Mouse (Mus musculus): Measurements from ENCODE around the gene Sult4a1. TPM values are rescaled to one million over a fixed set of nuclear protein-coding genes. Genes with fewer than 3 reads are reported as not detected.
A peak's percentile ranks its signal among the peaks of the same experiment; 100 is the strongest.

Sult4a1 gene
- not detected for total RNA-seq (2021)

DNA sequence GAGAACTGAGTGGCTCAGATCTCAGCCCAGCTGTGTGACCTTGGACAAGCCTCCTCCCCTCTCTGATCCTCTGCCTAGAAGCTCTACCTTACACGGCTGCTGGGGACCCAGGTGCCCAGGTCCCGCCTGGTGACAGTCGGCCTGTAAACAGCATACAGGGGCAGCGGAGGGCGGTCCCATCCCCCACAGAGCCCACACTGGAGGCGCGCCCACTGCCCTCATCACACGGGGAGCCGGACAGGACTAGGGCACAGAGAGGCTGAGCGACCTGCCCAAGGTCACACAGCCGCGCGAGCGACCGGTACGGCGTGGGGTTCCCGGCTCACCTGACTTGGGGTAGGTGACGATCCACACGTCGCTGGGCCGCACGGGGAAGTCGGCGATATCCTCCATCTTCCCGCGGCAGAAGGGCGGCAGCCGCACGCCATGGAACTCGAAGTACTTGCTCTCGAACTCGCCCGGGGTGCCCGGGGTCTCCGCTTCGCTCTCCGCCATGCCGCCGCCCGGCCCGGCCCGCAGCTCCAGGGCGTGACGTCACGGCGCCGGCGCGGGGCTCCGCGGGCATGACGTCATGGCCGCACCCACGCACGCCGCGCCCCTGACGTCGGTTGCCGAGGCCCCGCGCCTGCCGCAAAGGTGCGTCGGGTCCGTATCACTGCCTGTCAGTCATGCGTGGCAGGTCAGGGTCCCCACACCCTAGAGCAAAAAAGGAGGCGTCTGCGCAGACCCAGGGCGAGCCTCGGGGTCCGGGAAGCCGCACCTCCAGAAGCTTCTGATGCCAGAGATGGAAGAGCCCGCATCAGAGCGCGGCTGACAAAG, at the start of gene Sult4a1:
Sult4a1 (minus strand) TSS at position 650 of the 819 bp plus-strand sequence.
- intact Hi-C loops (cut with DNase I) = no loop called here
- no peak for DNase-seq

DNA sequence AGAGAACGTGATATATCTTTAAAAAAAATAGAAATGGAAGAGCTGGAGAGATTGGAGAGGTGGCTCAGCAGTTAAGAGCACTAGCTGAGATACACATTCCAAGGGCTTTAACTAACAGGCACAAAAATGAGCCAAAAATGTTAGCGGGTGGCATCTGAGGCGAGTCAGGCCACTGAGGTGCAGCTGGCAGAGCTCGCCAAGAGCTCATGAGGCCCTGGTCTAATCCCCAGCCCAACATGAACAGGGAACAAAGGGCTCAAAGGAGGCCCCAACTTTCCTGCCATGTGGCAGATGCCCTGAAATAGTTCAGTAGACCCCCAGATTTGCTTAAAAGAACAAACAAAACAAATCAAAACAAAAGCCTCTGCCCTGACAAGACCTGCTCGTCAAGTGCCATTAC, 35.4 kb upstream of the Sult4a1 start:
- no peak for DNase-seq
- intact Hi-C loops (cut with DNase I) = no loop called here

DNA sequence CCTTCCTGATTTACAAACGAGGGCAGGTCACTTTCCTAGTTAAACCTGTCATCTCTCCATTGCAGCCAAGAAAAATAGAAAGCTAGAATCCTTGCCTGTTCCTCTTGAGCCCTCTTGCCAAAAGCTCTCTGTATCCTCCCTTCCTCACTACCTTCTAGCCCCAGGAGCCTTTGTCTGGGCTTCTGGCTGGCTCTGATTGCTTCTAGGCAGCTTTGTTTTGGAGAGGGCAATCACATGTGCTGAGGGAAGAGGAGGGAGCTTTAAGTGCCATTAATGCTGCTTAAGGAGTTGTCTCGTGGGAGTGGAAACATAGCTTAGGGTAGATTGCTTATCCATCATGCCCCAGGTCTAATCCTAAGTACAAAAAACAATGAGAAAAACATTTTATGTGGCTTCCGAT, 34.6 kb upstream of the Sult4a1 start:
- no peak for DNase-seq
- intact Hi-C loops (cut with DNase I) = no loop called here

DNA sequence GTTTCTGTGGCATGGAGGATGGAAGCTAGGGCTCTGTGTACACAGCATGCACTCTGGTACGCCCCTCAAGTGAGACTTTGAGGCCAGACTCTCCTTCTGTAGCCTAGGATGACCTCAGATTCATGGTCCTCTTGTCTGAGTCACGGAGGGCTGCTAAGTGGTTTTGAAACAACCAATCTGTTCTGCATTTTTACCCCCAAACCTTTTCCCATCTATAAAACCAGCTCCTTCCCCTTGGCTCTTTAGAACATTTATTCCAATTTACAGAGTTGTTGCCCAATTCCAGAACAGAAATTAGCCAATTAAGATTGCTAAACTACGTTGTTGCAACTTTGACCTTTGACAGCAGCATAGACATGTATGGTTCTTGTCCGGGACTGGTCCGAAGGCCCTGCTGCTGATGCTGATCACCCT, 34.0 kb upstream of the Sult4a1 start:
- intact Hi-C loops (cut with DNase I) = no loop called here
- DNase-seq = no peak

DNA sequence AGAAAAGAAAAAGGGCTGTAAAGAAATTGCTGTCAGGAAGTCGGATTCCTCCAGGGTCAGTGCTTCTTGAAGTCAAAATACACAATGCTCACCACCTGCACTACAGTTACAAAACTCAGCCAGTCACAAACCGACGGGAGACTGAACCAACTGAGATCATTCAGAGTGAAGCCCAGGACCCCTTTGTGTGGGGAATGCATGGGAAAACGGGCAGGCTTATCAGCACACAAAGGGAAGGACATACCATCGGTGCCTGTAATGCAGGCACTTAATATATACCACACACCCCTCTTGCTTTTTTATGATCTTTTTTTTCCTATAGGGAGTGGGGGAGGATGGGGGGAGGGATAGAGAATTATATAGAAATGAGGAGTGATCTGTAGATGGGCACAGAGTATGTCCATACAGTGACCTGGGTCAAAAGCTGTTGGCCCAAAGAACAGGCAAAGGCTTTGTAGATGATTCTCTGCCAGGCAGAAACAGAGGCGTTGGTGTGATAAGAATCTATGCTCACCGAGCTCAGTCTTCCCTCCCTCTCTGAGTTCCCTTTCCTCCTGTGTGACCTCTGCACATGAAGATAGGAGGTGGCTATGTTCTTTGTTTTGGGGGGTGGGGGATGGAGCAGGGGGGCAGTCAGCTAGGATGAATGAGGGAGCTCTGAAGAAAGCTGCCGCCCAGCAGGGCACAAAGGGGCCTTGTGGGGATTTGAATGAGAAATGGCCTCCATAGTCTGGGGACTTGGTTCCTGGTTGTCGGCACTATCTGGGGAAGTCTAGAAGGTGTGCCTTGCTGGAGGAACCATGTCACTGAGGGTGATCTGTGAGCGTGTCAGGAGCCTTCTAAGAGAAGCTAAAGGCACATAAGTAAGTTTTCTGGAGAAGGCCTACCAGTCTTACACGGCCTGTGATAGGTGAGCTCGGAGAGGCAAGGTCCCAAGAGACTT, 31.2 kb upstream of the Sult4a1 start:
- intact Hi-C loops (cut with DNase I) = no loop called here
- DNase-seq = no peak

DNA sequence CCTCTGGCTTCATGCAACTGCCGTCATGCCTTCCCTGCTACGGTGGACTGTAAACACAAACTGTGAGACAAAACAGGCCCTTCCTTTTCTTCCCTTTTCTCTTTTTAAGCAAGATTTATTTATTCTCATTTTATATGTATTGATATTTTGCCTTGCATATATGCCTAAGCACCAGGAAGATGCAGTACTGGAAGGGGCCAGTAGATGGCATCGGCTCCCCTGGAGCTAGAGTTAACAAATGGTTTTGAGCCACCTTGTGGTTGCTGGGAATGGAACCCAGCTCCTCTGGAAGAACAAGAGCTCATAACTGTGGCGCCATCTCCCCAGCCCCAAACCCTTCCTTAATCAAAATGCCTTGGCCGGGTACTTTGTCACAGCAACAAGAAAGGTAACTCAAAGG, 29.9 kb upstream of the Sult4a1 start:
- peak in 1 of 2 experiments; percentile 20 for DNase-seq

DNA sequence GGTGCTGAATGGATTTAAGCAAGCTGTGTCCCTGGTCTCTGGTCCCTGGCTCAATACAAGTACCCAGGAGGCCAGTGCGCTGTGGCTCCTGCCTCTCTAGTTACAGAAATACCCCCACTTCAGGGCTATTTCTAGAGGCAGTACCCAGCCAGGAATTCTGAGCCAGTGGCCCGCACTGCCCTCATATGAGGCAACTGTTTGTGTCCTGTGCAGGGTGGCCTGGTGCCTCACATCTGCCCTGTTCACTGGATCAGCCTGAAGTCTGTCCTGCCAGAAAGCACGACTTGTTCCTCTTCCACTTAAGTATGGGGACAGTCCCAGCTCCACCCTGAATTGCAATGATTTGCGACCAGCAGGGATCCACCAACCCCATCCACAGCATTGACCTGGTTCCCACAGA, 27.9 kb upstream of the Sult4a1 start:
- DNase-seq = peak; percentile 79 to 86
- intact Hi-C loops (cut with DNase I) = no loop called here

More for the DNA sequence above, 29.9 kb upstream of the Sult4a1 start:
- intact Hi-C loops (cut with DNase I) = no loop called here

DNA sequence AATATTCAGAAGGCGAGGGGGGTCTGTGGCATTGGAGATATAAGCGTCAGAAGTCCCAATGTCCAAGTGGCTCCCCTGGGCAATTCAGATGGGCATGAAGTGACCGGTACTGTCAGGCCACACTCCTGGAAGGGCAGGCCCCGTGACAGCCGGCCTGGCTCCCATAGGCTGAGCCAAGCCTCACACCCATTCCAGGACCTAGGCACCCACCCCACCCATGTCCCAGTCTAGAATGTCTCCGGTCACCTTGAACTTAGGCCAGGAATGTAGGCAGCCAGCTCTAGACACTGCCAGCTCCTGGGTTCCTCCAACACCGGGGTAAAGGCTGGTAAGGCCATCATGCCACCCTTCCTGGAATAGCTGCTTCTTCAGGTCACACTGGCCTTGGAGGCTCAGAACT, 26.4 kb upstream of the Sult4a1 start:
- intact Hi-C loops (cut with DNase I) = no loop called here
- peak; percentile 84 to 85 for DNase-seq

DNA sequence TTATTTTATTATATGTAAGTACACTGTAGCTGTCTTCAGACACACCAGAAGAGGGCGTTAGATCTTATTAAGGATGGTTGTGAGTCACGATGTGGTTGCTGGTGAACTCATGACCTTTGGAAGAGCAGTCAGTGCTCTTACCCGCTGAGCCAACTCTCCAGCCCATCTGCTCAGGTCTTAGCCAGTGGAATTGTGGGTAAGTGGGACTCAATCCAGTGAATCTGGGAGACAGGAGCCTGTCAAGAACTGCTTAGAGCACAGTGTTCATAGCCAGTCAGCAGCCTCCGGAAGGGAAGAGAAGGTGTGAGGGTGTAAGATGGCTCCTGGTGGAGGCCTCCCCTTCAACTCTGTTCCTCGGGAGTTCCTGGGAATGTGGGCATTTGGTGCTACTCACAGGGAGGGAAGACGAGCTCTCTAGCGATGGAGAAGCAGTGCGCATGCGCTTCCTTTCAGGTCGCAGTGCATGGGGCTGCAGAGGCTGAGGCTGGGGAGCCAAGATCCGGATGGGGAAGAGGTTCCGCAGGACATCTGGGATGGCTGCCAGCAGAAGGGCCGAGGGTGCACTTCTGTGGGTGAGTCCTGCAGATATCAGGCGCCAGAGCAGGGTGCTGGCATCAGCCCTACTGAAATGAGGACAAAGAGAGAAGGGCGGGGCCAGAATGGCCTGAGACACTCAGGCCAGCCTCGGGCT, 25.7 kb upstream of the Sult4a1 start:
- intact Hi-C loops (cut with DNase I) = no loop called here
- DNase-seq = peak; percentile 89 to 92

DNA sequence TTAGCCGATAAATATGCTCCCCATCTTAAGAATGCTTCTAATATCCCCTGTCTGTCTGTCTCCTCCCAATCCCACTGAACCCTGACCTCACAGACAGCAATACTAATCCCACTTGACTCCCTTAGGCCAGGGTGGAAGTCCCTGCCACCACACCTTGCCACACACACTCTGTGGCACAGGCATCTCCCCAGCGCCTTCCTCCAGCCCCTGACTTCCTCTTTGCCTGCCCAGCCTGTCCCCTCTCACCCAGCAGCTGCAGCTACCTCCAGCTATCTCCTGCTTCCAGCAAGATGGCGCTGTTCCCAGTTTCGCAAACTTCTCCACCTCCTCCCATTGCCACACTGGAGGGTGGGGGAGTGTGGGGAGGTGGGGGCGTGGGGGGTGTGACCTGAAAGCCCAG, 21.3 kb upstream of the Sult4a1 start:
- intact Hi-C loops (cut with DNase I) = no loop called here
- peak; percentile 16 to 18 for DNase-seq

DNA sequence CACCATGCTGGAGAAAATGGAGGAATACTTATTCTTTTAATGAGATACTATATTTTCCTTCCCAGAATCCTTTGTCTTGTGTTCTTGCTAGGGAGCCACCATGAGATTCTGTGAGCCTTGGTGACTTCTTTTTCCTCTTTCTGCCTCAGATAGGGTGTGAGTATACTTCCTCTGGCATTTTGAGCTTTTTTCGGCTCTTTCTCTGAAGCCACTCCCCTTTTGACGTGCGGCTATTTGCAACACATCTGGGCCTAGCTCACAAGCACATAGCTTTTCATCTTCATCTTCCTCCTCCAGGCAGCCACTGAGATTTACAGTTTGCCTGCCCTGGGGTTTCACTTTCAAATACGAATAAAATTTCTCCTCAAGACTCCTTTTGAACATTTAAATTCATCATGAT, 20.9 kb upstream of the Sult4a1 start:
- DNase-seq = no peak
- intact Hi-C loops (cut with DNase I) = no loop called here

DNA sequence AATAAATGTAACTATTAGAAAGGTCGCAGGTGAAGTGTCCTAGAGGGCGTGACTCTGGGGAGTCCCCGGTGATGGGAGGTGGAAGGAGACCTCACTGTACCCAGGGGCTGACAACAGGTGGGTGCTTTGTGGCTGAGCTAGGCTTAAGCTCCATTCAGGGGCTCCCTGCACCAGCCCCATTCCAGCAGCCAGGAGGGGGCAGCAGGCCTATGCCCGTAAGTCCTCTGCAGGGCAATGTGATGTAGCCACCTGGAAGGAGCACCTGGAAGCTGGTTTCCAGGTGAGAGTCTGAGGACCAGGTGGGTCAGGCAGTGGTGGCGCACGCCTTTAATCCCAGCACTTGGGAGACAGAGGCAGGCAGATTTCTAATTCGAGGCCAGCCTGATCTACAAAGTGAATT, 18.5 kb upstream of the Sult4a1 start:
- intact Hi-C loops (cut with DNase I) = loop anchor here (2.0 kb wide), 1 partner anchor 45 kb away; no protein-coding TSS in a partner anchor
- peak; percentile 22 to 26 for DNase-seq

DNA sequence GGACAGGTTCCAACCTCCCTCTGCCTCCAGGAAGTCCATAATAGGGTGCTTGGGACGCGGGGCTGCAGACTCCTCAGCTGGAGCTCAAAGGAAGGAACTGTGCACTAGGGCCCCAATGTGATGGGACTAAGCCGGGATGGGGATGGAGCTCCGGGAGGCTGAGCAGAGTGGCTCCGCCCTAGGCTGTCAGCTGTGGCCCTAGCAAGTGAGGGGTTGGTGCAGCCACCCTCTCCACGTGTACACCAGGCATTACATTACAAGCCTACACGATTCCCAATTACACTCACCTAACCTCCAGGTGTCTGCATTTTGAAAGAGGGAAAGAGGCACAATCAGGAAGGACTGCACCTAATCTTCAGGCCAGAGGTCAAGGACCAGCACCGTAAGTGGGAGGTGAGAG, 17.5 kb upstream of the Sult4a1 start, which contains the start of gene Pnpla5:
Pnpla5 (minus strand) TSS at position 101 of the 400 bp plus-strand sequence.
- DNase-seq = no peak
- intact Hi-C loops (cut with DNase I) = no loop called here

DNA sequence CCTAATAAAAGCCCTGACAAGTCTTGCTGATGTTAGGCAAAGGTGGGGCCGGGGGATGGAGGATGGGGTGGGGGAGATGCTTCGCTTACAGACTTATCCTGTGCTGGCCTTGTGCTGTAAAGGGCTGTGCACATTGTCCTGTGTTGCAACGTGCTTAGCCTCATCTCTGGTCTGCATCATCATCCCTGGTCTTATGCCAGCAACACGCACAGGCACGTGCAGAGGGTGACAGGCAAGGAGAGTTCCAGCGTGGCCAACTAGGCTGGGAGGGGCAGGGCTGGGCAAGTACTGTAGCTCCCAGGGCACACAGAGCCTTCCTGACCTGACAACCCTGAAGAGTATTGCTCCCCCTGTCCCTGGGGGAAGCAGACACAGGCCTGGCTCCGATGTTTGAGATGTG, 15.5 kb upstream of the Sult4a1 start:
- intact Hi-C loops (cut with DNase I) = no loop called here
- no peak for DNase-seq

DNA sequence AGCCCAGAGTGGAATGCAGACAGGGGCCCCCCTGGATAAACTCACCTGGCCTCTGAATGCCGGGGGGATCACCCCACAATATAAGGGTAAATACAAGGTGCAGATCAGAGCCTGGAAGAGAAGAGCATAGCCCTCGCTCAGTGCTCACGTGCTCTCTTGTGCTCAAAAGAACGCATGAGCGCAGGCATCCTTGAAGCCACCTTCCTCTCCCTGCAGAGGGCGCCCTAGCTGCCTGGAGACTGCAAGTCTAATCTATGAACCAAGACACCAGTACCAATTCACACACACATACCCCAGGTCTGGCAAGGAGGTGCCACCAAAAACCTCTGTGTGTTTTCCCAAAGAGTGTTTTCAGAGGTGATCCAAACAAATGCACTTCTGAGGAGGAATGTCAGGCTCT, 15.1 kb upstream of the Sult4a1 start:
- peak in 1 of 2 experiments; percentile 32 for DNase-seq
- intact Hi-C loops (cut with DNase I) = no loop called here

DNA sequence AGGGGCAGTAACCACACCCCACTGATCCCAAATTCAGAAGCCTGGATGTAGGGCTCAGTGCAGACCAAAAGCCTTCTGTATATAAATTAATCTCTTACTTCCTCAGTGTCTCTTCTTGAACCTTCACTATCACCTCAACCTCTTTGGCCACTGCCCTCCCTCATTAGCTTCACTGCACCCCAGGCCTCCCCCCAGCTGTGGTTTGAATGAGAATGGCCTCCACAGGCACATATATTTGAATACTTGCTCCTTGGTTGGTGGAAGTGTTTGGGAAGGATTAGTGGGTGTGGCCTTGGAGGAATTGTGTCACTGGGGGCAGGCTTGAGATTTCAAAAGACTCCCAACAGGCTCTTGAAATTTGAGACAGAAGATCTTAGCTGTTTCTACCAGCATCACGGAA, 10.9 kb upstream of the Sult4a1 start:
- intact Hi-C loops (cut with DNase I) = loop anchor here (2.0 to 5.0 kb wide), 2 partner anchors 501 to 512 kb away; no protein-coding TSS in a partner anchor
- DNase-seq = no peak

DNA sequence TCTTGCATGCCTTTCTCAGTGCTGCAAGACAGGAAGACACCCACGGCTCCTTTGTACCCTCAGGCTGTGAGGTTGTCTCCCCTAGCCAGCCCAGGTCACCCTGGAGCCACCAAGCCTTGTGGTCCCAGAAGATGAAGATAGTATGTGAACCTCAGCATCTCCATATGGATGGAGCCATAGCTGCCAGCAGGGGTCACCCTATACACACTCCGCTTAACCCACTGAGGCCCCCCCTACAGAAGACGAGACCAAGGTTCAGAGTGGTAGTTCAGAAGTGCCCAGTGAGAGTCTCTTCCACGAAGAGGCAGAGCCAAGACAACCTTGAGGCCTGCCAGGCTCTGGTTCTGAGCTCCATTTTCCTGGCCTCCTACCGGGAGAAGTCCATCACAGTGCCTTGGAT, 10.2 kb upstream of the Sult4a1 start:
- DNase-seq = peak in 1 of 2 experiments; percentile 20
- intact Hi-C loops (cut with DNase I) = loop anchor here (2.0 to 5.0 kb wide), 2 partner anchors 502 to 513 kb away; no protein-coding TSS in a partner anchor

DNA sequence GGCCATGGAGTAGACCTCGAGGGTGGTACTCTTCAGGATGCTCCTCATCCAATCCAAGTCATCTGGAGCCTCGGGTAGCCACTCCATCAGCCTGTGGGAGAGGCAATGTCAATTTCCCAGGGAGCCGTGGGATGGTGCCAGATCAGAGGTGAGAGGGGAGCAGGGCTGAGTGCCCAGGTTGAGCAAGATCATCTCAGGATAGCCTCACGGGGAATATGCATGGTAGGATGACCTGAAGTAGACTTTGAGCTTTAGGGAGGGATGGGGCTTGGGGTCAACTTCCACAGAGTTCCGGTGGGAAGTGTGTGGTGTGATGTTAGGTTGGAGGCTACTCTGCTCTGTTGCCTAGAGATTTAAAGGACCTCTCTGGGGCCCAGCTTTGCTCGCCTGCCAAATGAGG, 8.3 kb upstream of the Sult4a1 start:
- intact Hi-C loops (cut with DNase I) = no loop called here
- DNase-seq = no peak

DNA sequence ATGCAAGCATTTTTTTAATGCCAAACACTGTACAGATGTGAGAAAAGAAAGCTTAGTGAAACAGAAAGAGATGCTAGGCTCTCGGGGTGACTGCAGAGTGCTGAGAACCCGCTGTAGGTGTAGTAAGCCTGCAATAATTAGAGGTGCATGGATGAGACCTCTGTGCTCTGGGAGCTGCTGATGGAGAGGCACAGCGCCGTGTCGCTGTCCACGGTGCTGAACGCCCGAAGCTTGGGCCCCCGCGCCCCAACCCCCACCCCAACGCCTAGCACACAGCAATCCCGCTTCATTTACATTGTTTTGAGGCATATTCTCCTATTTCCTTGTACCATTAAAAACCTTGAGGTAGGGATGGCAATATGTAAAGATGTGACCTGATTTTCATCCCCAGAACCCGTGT, 3.3 kb upstream of the Sult4a1 start:
- DNase-seq = peak; percentile 21 to 44
- intact Hi-C loops (cut with DNase I) = no loop called here

DNA sequence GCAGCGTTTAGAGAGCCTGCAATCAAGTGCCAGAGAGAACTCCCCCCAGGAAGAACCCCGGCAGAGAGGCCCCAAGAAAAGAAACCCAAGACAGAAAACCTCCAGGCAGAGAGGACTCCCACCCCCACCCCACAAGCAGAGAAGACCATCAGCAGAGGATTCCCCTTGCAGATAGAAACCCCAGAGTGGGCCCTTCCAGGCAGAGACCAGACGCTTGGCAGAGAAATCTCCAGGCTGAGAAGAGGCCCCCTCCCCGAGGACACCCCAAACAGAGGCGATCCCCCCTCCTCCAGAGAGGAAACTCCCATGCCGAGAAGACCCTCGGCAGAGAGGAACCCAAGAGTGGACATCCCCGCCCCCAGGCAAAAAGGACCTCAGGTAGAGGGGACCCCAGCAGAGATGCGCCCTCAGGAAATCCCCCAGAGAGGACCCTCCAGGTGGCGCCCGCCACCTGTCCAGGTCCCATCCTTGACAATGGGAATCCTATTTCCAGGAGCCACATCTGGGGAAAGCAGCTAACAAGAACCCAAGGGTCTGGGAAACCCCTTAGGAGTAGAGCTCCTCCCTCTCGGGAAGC, 458 bp upstream of the Sult4a1 start:
- no peak for DNase-seq
- intact Hi-C loops (cut with DNase I) = no loop called here

Data from heart, postnatal 10 days (tissue).